Mouse (Mus musculus): ENCODE data around the gene Col4a2.

GRCm38 (mm10) chr8:11457981-11458836, 145.6 kb downstream of the Col4a2 start:
- TF ChIP-seq POLR2A (IDR thresholded peaks at IDR 0.05; ENCODE audit: control insufficient read depth, low read depth, low read length) (no peak), CTCF (IDR thresholded peaks at IDR 0.05; ENCODE audit: control insufficient read depth, insufficient read depth, insufficient replicate concordance, low read depth, low read length) (no peak)
